Mouse (Mus musculus) neural tube, embryonic 12.5 days (tissue): ENCODE data around the gene Il9r. TPM values are rescaled to one million over a fixed set of nuclear protein-coding genes. Genes with fewer than 3 reads are reported as not detected.
A peak's percentile ranks its signal among the peaks of the same experiment; 100 is the strongest.

Source experiments
- ATAC-seq: fragments of 200-750 bp; cut with Nextera tagmentation; 2 replicates; pipeline ENCODE4 v1.8.0; 2017; ENCODE audit warnings: low read depth, mild to moderate bottlenecking, moderate TSS enrichment, moderate library complexity; ENCODE audit not compliant: low FRiP score
- H3K27ac ChIP-seq: fragments of 300-500 bp; sonication (generic); 2 replicates; pipeline ENCODE4 v1.5.1; 2016
- H3K27me3 ChIP-seq: fragments of 300-500 bp; sonication (generic); replicated peaks from 2 replicates; pipeline ENCODE4 v1.6.1; 2016; ENCODE audit warnings: mild to moderate bottlenecking
- H3K36me3 ChIP-seq: fragments of 300-500 bp; sonication (generic); 2 replicates; pipeline ENCODE4 v1.6.1; 2016; ENCODE audit warnings: mild to moderate bottlenecking
- H3K4me1 ChIP-seq: fragments of 300-500 bp; sonication (generic); 2 replicates; pipeline ENCODE4 v1.6.1; 2016
- H3K4me2 ChIP-seq: fragments of 300-500 bp; sonication (generic); replicated peaks from 2 replicates; pipeline ENCODE4 v1.6.1; 2016; ENCODE audit warnings: mild to moderate bottlenecking
- H3K4me3 ChIP-seq: fragments of 300-500 bp; sonication (generic); 2 replicates; pipeline ENCODE4 v1.5.1; 2016
- H3K9ac ChIP-seq: fragments of 300-500 bp; sonication (generic); 2 replicates; pipeline ENCODE4 v1.6.1; 2016; ENCODE audit warnings: mild to moderate bottlenecking
- H3K9me3 ChIP-seq: fragments of 300-500 bp; sonication (generic); 2 replicates; pipeline ENCODE4 v1.6.1; 2016; ENCODE audit warnings: mild to moderate bottlenecking
- WGBS: fragments of 180-500 bp; shearing (Covaris S2); methylation state at CpG from one replicate; pipeline ENCODE4 v1.1.7; 2016; 5-methylcytosine and 5-hydroxymethylcytosine counted together
- polyA plus RNA-seq: library from polyadenylated mRNA; unstranded; fragments of >200 nt; fragmentation: Nextera tagmentation; extraction: Ambion mirVana; gene quantifications from 2 replicates; pipeline ENCODE4 v1.2.1, GENCODE M21; 2016

Gene Il9r
- polyA plus RNA-seq, 1 experiment from 2014 or later: 0.08 TPM

DNA sequence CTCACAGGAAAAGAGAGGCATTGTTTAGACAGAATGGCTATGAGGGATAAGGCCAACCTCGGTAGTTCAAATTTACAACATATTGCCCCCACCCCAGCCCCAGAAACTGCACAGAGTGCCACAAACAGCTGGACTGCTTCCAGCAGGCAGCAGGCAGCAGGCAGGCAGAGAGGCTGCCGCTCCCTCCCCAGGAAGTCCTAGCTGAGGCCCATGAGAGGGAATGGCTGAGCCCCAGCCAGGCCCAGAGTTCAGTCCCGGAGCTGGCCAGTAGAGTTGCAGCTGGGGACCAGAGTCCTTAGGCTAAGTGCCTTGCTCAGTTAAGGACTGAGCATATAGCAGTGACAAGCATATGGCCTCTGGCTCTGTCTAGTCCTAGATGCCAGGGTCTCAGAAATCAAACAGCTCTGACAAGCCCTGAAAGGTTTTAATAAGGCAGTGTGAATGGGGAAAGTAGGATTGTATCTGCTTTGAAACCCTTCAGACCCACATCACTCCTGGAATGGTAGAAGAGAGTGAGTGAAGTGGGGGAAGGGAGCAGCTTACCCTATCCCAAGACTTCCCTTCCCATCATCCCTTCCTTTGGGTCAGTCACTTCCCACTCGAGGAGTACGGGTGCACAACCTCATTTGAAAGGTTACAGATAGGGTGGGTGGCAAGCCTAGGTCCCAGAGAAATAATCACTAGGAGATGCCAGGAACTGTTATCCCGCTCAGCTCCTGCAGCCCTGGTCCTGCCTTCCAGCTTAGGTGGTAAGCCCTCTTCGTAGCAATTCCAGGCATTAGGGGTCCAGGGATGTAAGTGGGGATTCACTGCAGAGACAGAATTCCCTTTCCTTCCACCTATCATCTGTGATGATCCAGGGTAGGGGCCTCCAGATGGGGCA is 25.4 kb upstream of the Il9r start:
- ATAC-seq: no peak
- H3K27me3 ChIP-seq: peaks cover 10% of the 10 kb centered on the region
- H3K9ac ChIP-seq: no peak overlapping the region
- WGBS: 61% methylated on average over 7 of the region's 7 CpGs
- H3K4me2 ChIP-seq: peak overlapping the region; percentile 80; the same call in 1 of the 2 replicates
- H3K9me3 ChIP-seq: no peaks in the 10 kb centered on the region
- peaks cover 47% of the 10 kb centered on the region for H3K4me1 ChIP-seq
- H3K4me3 ChIP-seq: 0 out of 2 replicates have a peak overlapping the region, but pooled peaks have one; percentile 63
- no peak overlapping the region for H3K27ac ChIP-seq
- peaks cover 14% of the 10 kb centered on the region for H3K36me3 ChIP-seq

- no peak overlapping the region for H3K9ac ChIP-seq
- peaks cover 10% of the 10 kb centered on the region for H3K27me3 ChIP-seq
- no peak overlapping the region for H3K4me3 ChIP-seq
- H3K4me2 ChIP-seq: 0 out of 2 replicates have a peak overlapping the region, but pooled peaks have one; percentile 12
- ATAC-seq: no peak
- no peaks in the 10 kb centered on the region for H3K9me3 ChIP-seq
- peaks cover 13% of the 10 kb centered on the region for H3K36me3 ChIP-seq
- 37% methylated on average over 4 of the region's 4 CpGs for WGBS
- peaks cover 53% of the 10 kb centered on the region for H3K4me1 ChIP-seq
- H3K27ac ChIP-seq: no peak overlapping the region
Observed at GRCm38 (mm10) chr11:32224468-32225139, 24.5 kb upstream of the Il9r start.

- WGBS: 73% methylated on average over 4 of the region's 4 CpGs
- Histone ChIP-seq H3K4me1 (peaks cover 62% of the 10 kb centered on the region), H3K36me3 (peaks cover 2% of the 10 kb centered on the region; the same call in 1 of the 2 replicates), H3K9me3 (no peaks in the 10 kb centered on the region), H3K27me3 (peaks cover 10% of the 10 kb centered on the region), H3K9ac (no peak overlapping the region), H3K4me3 (no peak overlapping the region), H3K27ac (no peak overlapping the region), H3K4me2 (no peak overlapping the region; the same call in 1 of the 2 replicates)
- ATAC-seq: no peak
Observed at GRCm38 (mm10) chr11:32223297-32223967, 23.4 kb upstream of the Il9r start.

DNA sequence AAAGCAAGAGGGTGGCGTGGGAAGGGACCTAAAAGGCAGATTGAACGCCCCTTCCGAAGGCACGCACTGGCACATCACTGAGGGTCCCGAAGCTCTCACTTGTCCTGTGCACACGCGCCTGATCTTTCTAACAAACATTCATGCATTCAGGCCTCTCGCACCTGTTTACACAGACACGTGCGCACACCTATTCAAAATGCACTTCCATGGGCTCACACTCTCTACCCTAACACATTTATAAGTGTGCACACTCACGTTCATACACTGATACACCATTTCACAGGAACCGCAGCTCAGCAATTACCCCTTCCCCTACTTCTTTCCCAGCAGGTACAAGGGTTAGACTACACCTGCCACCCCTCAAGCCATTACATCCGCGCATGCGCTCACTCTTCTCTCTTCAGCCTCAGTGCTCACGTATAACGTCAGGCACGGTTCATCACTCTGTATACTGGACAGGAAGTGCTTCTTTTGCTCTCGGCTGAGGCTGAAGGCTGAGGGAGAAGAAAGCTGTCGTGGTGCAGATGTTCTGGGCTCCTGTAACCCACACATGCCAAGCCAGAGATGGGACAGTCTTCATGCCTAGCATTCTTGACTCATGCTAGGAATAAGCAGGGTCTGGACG is 22.6 kb upstream of the Il9r start:
- Histone ChIP-seq H3K27ac (no peak overlapping the region), H3K4me3 (peak overlapping the region; percentile 77), H3K4me2 (peak overlapping the region; percentile 91), H3K9me3 (no peaks in the 10 kb centered on the region), H3K4me1 (peaks cover 63% of the 10 kb centered on the region), H3K9ac (peak overlapping the region; percentile 88; the same call in 1 of the 2 replicates), H3K27me3 (peaks cover 10% of the 10 kb centered on the region), H3K36me3 (no peaks in the 10 kb centered on the region)
- WGBS: 9% methylated on average over 21 of the region's 21 CpGs
- ATAC-seq: no peak

- Histone ChIP-seq H3K36me3 (no peaks in the 10 kb centered on the region), H3K4me3 (peak within 1 kb of the TSS; percentile 77), H3K27me3 (peaks cover 10% of the 10 kb centered on the region), H3K9ac (peak within 1 kb of the TSS; percentile 88), H3K4me1 (peaks cover 57% of the 10 kb centered on the region), H3K27ac (no peak within 1 kb of the TSS), H3K4me2 (peak within 1 kb of the TSS; percentile 91), H3K9me3 (no peaks in the 10 kb centered on the region)
- 1% methylated on average over 72 of the region's 72 CpGs for WGBS
- peak; percentile 22; the same call in 1 of the 2 replicates for ATAC-seq
Observed at GRCm38 (mm10) chr11:32221951-32222409, 21.9 kb upstream of the Il9r start, which contains the start of gene Rhbdf1. TSS of gene Rhbdf1 (minus strand) at chr11:32222300.

DNA sequence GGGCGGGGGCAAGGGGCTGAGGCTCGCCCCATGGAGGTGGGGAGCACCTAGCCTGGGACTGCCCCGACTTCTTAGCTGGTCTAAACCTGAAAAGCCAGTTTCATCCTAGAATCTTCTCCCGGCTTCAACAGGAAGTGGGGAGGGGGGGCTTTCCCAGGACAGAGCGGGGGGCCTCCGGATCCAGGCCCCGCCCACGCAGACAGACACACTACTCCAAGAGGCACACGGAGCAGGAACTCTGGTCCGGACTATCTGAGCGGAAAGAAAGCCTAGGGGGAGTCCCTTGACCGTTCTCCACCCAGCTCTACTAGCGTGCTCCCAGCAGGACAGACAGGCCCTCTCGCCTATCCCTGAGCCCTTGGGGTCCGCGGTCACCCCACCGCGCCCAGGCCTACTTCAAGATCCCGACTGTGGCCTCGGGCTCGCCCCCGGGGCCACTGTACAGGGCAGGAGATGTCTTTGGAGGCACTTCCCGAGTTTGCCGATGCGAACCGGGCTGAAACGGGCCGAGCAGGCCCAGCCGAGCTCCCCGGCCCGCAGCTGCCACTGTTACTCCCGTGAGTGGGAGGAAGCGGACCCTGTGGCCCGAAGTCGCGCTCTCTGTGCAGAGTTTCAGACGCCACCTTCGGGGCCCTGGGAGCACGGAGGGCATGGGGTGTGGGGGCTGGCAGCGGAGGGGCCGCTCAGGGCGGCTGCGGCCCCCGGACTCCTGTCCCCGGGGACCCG is 21.3 kb upstream of the Il9r start:
- WGBS: 2% methylated on average over 44 of the region's 46 CpGs
- H3K36me3 ChIP-seq: no peaks in the 10 kb centered on the region
- H3K4me3 ChIP-seq: peak overlapping the region; percentile 77
- H3K27ac ChIP-seq: no peak overlapping the region
- H3K9ac ChIP-seq: peak overlapping the region; percentile 88
- H3K9me3 ChIP-seq: no peaks in the 10 kb centered on the region
- peak; percentile 15 for ATAC-seq
- peak overlapping the region; percentile 91 for H3K4me2 ChIP-seq
- peaks cover 10% of the 10 kb centered on the region for H3K27me3 ChIP-seq
- H3K4me1 ChIP-seq: peaks cover 52% of the 10 kb centered on the region

GRCm38 (mm10) chr11:32220607-32221224 is 20.6 kb upstream of the Il9r start:
- WGBS: 35% methylated on average over 10 of the region's 10 CpGs
- no peak overlapping the region for H3K27ac ChIP-seq
- H3K4me1 ChIP-seq: peaks cover 52% of the 10 kb centered on the region
- peaks cover 10% of the 10 kb centered on the region for H3K27me3 ChIP-seq
- H3K9me3 ChIP-seq: no peaks in the 10 kb centered on the region
- H3K4me2 ChIP-seq: peak overlapping the region; percentile 91
- H3K36me3 ChIP-seq: no peaks in the 10 kb centered on the region
- peak; percentile 5; the same call in 1 of the 2 replicates for ATAC-seq
- peak overlapping the region; percentile 77 for H3K4me3 ChIP-seq
- H3K9ac ChIP-seq: peak overlapping the region; percentile 88

GRCm38 (mm10) chr11:32219287-32219686 is 19.2 kb upstream of the Il9r start:
- 93% methylated on average over 10 of the region's 10 CpGs for WGBS
- Histone ChIP-seq H3K9ac (no peak overlapping the region), H3K36me3 (peaks cover 4% of the 10 kb centered on the region), H3K27me3 (peaks cover 10% of the 10 kb centered on the region), H3K4me2 (peak overlapping the region; percentile 91; the same call in 1 of the 2 replicates), H3K27ac (no peak overlapping the region), H3K4me3 (no peak overlapping the region), H3K9me3 (no peaks in the 10 kb centered on the region), H3K4me1 (peaks cover 42% of the 10 kb centered on the region)
- no peak for ATAC-seq

DNA sequence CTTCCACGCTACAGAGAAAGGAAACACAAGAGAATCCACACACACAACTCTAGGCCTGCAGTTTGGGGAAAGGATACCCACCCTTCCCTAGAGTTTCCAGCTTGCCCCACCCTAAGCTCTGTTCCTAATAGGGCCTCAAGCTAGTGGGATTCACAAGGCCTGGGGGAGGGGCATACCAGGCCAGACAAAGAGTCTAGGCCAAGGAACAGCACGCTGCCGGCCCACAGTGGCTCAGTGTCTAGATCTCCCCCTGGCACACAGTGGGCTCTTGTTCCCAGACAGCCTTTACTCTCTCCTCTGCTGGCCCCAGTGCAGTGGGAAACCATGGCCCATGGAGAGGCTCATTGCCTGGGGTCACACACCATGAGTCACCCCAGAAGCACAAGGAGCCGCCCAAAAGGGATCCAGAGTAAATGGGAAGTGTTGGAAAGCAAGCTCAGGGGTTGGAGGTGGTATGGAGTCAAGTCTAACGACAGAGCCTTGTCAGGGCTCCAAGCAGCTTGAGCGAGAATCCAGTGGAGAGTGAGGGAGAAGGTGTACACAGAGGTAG is 18.5 kb upstream of the Il9r start:
- Histone ChIP-seq H3K4me3 (no peak overlapping the region), H3K36me3 (peaks cover 11% of the 10 kb centered on the region), H3K4me2 (no peak overlapping the region), H3K27ac (no peak overlapping the region), H3K27me3 (peaks cover 10% of the 10 kb centered on the region), H3K4me1 (peaks cover 42% of the 10 kb centered on the region), H3K9me3 (no peaks in the 10 kb centered on the region), H3K9ac (no peak overlapping the region)
- ATAC-seq: no peak
- WGBS: 54% methylated on average over 6 of the region's 6 CpGs

- H3K36me3 ChIP-seq: peaks cover 28% of the 10 kb centered on the region
- no peak for ATAC-seq
- H3K9ac ChIP-seq: no peak overlapping the region
- peaks cover 30% of the 10 kb centered on the region for H3K4me1 ChIP-seq
- WGBS: 28% methylated on average over 8 of the region's 8 CpGs
- no peak overlapping the region for H3K4me3 ChIP-seq
- H3K27me3 ChIP-seq: no peaks in the 10 kb centered on the region
- H3K9me3 ChIP-seq: no peaks in the 10 kb centered on the region
- no peak overlapping the region for H3K4me2 ChIP-seq
- H3K27ac ChIP-seq: no peak overlapping the region
Observed at GRCm38 (mm10) chr11:32216851-32217250, 16.8 kb upstream of the Il9r start.
